Mouse (Mus musculus) liver, adult 2 months (tissue): ENCODE measurements around the gene Clip3. TPM values are rescaled to one million over a fixed set of nuclear protein-coding genes. Genes with fewer than 3 reads are reported as not detected.

Experiments used
- DNase-seq: peaks from one replicate; pipeline ENCODE4 v3.0.0-alpha.2; 2011; ENCODE audit warnings: low read depth, low spot score; ENCODE audit errors: extremely low read depth
- H3K27ac ChIP-seq: fragments of 200-500 bp; replicated peaks from 2 replicates; pipeline ENCODE4 v1.5.1; 2012; ENCODE audit warnings: low read depth, mild to moderate bottlenecking, control low read depth, inconsistent platforms, low read length; ENCODE audit not compliant: insufficient read depth
- H3K27me3 ChIP-seq: fragments of 200-500 bp; 2 replicates; pipeline ENCODE4 v1.6.1; 2012; ENCODE audit warnings: mild to moderate bottlenecking, moderate library complexity, low read length, inconsistent platforms; ENCODE audit not compliant: control insufficient read depth, insufficient read depth
- H3K36me3 ChIP-seq: fragments of 200-500 bp; 2 replicates; pipeline ENCODE4 v1.6.1; 2012; ENCODE audit warnings: low read length, inconsistent platforms; ENCODE audit not compliant: control insufficient read depth, insufficient read depth
- H3K4me1 ChIP-seq: fragments of 200-500 bp; 2 replicates; pipeline ENCODE4 v1.6.1; 2011; ENCODE audit warnings: low read length; ENCODE audit not compliant: control insufficient read depth, insufficient read depth
- H3K4me3 ChIP-seq: fragments of 200-500 bp; 2 replicates; pipeline ENCODE4 v1.5.1; 2011; ENCODE audit warnings: low read depth, mild to moderate bottlenecking, control low read depth, low read length, moderate library complexity; ENCODE audit not compliant: insufficient read depth
- H3K79me2 ChIP-seq: fragments of 200-500 bp; 2 replicates; pipeline ENCODE4 v1.6.1; 2012; ENCODE audit warnings: inconsistent platforms, mild to moderate bottlenecking, low read length, moderate library complexity; ENCODE audit not compliant: control insufficient read depth, insufficient read depth
- H3K9ac ChIP-seq: fragments of 200-500 bp; 2 replicates; pipeline ENCODE4 v1.6.1; 2012; ENCODE audit warnings: low read depth, mild to moderate bottlenecking, control low read depth, inconsistent platforms, low read length
- CTCF ChIP-seq: fragments of 200-500 bp; IDR thresholded peaks from 2 replicates; pipeline ENCODE4 v1.5.1; 2011; ENCODE audit warnings: low read depth, low read length, control low read depth
- POLR2A ChIP-seq: fragments of 200-500 bp; IDR thresholded peaks from 2 replicates; pipeline ENCODE4 v1.6.1; 2011; ENCODE audit warnings: low read length, control low read depth; ENCODE audit not compliant: insufficient read depth; ENCODE audit errors: extremely low read depth
- WGBS: fragments of 180-500 bp; shearing (Covaris S2); methylation state at CpG from one replicate; pipeline ENCODE4 v1.1.7; 2018; 5-methylcytosine and 5-hydroxymethylcytosine counted together
- polyA plus RNA-seq: library from polyadenylated mRNA; depleted of rRNA; stranded (reverse); fragments of >200 nt; gene quantifications from 2 replicates; pipeline ENCODE4 v1.2.3, GENCODE M21; 2012; rRNA removed
- total RNA-seq: library from RNA; depleted of rRNA; stranded (reverse); fragments of >200 nt; gene quantifications from 2 replicates; pipeline ENCODE4 v1.2.3, GENCODE M21; 2014; rRNA removed

Clip3 gene
- total RNA-seq, result 0.18 and 0.54 TPM in 2 replicates
- polyA plus RNA-seq, result 0.24 and 0.80 TPM in 2 replicates

DNA sequence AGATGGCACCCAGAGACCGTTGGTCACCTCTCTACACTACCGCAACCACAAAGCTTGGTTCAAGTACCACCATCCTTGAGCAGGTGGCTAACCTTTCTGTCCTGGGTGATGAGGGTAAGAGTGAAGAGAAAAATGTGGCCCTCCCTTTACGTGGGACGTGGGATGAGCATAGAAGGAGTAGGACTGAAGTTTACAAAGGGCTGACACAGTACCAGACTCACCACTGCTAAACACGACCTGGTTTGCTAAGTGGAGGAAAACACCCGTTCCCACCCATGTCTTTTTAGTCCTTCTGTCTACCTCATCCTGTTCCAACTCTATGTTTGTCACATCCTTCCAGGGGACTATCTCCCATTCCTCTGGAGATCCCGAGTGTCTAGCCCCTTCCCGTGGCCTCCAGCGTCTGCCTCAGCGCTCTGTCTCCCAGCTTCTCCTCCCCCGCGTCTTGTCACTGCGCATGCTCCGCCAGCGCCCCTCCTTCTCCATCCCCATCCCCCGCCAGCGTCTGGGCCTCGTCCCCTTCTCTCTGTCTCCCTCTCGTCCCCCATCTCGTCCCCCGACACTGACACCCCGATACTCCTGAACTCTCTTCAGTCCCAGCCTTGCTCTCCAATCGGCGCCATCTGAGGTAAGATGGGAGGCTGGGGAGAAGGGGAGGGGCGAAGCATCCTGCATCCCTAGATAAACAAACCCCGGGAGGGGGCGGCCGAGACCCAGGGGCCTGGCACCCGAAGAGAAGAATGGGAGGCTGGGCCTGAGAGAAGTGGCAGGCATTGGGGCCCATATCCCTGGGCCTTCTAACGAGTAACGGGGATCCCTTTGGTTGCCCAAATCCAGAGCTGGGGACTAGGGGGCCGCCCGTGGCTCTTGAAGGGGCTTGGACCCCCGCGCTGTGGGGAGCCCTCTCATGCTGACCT lies at the start of gene Clip3:
Gene Clip3, plus strand, starts transcription at position 514 of the 917 bp plus-strand sequence.
- no peaks in the 10 kb centered on the region for H3K4me1 ChIP-seq
- TF ChIP-seq CTCF (no peak), POLR2A (no peak)
- no peaks in the 10 kb centered on the region for H3K36me3 ChIP-seq
- WGBS, result 18% methylated on average over 35 of the region's 35 CpGs
- no peaks in the 10 kb centered on the region; the same call in none of the 2 replicates for H3K27me3 ChIP-seq
- peak within 1 kb of the TSS; percentile 58 for H3K4me3 ChIP-seq
- no peak within 1 kb of the TSS for H3K27ac ChIP-seq
- DNase-seq, result no peak
- H3K9ac ChIP-seq, result no peak within 1 kb of the TSS; the same call in 1 of the 2 replicates
- H3K79me2 ChIP-seq, result no peaks in the 10 kb centered on the region

- no peak overlapping the region for H3K4me3 ChIP-seq
- no peak for TF ChIP-seq CTCF
- TF ChIP-seq POLR2A, result no peak
Observed at GRCm38 (mm10) chr7:30251956-30252954, 39.3 kb upstream of the Clip3 start.

GRCm38 (mm10) chr7:30265041-30265440 lies 26.5 kb upstream of the Clip3 start:
- WGBS, result 40% methylated on average over 2 of the region's 2 CpGs
- Histone ChIP-seq H3K27me3 (no peaks in the 10 kb centered on the region), H3K9ac (no peak overlapping the region), H3K27ac (no peak overlapping the region), H3K79me2 (no peaks in the 10 kb centered on the region), H3K4me3 (no peak overlapping the region), H3K36me3 (no peaks in the 10 kb centered on the region), H3K4me1 (no peaks in the 10 kb centered on the region)
- DNase-seq, result peak; percentile 13
- TF ChIP-seq CTCF (no peak), POLR2A (no peak)

More at GRCm38 (mm10) chr7:30251956-30252954, 39.3 kb upstream of the Clip3 start:
- H3K36me3 ChIP-seq, result no peaks in the 10 kb centered on the region
- no peaks in the 10 kb centered on the region for H3K27me3 ChIP-seq
- peak; percentile 61 for DNase-seq
- H3K27ac ChIP-seq, result peak overlapping the region; percentile 1; the same call in 1 of the 2 replicates
- H3K4me1 ChIP-seq, result peaks cover 5% of the 10 kb centered on the region
- H3K9ac ChIP-seq, result no peak overlapping the region
- 50% methylated on average over 12 of the region's 12 CpGs for WGBS
- no peaks in the 10 kb centered on the region for H3K79me2 ChIP-seq

DNA sequence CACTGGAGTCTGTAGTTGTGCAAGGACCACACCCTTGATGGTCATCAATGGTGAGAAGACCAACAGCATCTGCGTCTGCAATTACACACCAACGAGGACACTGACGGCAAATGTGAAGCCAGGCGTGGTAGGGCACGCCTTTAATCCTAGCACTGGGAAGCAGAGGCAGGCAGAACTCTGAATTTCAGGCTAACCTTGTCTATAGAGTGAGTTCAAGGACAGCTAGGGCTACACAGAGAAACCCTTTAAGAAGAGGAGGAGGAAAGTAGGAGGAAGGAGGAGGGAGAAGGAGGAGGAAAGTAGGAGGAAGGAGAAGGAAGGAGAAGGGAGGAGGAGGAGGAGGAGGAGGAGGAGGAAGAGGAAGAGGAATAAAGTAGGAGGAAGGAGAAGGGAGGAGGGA lies 26.0 kb upstream of the Clip3 start:
- Histone ChIP-seq H3K27me3 (no peaks in the 10 kb centered on the region), H3K27ac (no peak overlapping the region), H3K4me1 (no peaks in the 10 kb centered on the region), H3K36me3 (peaks cover 2% of the 10 kb centered on the region; the same call in 1 of the 2 replicates), H3K9ac (no peak overlapping the region), H3K79me2 (no peaks in the 10 kb centered on the region), H3K4me3 (no peak overlapping the region)
- WGBS, result 93% methylated on average over 5 of the region's 5 CpGs
- TF ChIP-seq CTCF, result no peak
- no peak for TF ChIP-seq POLR2A
- DNase-seq, result no peak

GRCm38 (mm10) chr7:30265935-30266334 lies 25.6 kb upstream of the Clip3 start:
- H3K27me3 ChIP-seq, result no peaks in the 10 kb centered on the region
- H3K36me3 ChIP-seq, result peaks cover 2% of the 10 kb centered on the region; the same call in 1 of the 2 replicates
- H3K27ac ChIP-seq, result no peak overlapping the region
- no peaks in the 10 kb centered on the region for H3K79me2 ChIP-seq
- TF ChIP-seq CTCF (no peak), POLR2A (no peak)
- WGBS, result 94% methylated on average over 7 of the region's 7 CpGs
- DNase-seq, result no peak
- no peak overlapping the region for H3K4me3 ChIP-seq
- no peaks in the 10 kb centered on the region for H3K4me1 ChIP-seq
- no peak overlapping the region for H3K9ac ChIP-seq
